Mouse (Mus musculus) heart, embryonic 15.5 days (tissue): ENCODE measurements at regions not wholly inside any gene's neighbourhood (a gene's known extent, or its start where the extent isn't known, plus 50 kb on each side); places are given as distances from the start of the nearest gene placed in this dataset.

ENCODE experiments used
- ATAC-seq: fragments of 200-750 bp; cut with Nextera tagmentation; replicated peaks from 2 replicates; pipeline ENCODE4 v1.8.0; 2017; ENCODE audit warnings: low read depth, moderate TSS enrichment; ENCODE audit not compliant: insufficient number of reproducible peaks, insufficient read depth, low FRiP score
- H3K27ac ChIP-seq: fragments of 300-500 bp; sonication (generic); 2 replicates; pipeline ENCODE4 v1.5.1; 2015; ENCODE audit warnings: mild to moderate bottlenecking, inconsistent platforms
- H3K27me3 ChIP-seq: fragments of 300-500 bp; sonication (generic); 2 replicates; pipeline ENCODE4 v1.6.1; 2015; ENCODE audit warnings: inconsistent platforms
- H3K36me3 ChIP-seq: fragments of 300-500 bp; sonication (generic); 2 replicates; pipeline ENCODE4 v1.6.1; 2015; ENCODE audit warnings: mild to moderate bottlenecking, inconsistent platforms
- H3K4me1 ChIP-seq: fragments of 300-500 bp; sonication (generic); replicated peaks from 2 replicates; pipeline ENCODE4 v1.6.1; 2015; ENCODE audit warnings: inconsistent platforms
- H3K4me2 ChIP-seq: fragments of 300-500 bp; sonication (generic); 2 replicates; pipeline ENCODE4 v1.6.1; 2015; ENCODE audit warnings: inconsistent platforms, mild to moderate bottlenecking, moderate library complexity
- H3K4me3 ChIP-seq: fragments of 300-500 bp; sonication (generic); 2 replicates; pipeline ENCODE4 v1.5.1; 2015; ENCODE audit warnings: mild to moderate bottlenecking, inconsistent platforms
- H3K9ac ChIP-seq: fragments of 300-500 bp; sonication (generic); 2 replicates; pipeline ENCODE4 v1.6.1; 2015; ENCODE audit warnings: mild to moderate bottlenecking, inconsistent platforms
- H3K9me3 ChIP-seq: fragments of 300-500 bp; sonication (generic); replicated peaks from 2 replicates; pipeline ENCODE4 v1.6.1; 2016; ENCODE audit warnings: inconsistent platforms
- WGBS: fragments of 180-500 bp; shearing (Covaris S2); methylation state at CpG from one replicate; pipeline ENCODE4 v1.1.7; 2015; ENCODE audit warnings: mixed read lengths; 5-methylcytosine and 5-hydroxymethylcytosine counted together

DNA sequence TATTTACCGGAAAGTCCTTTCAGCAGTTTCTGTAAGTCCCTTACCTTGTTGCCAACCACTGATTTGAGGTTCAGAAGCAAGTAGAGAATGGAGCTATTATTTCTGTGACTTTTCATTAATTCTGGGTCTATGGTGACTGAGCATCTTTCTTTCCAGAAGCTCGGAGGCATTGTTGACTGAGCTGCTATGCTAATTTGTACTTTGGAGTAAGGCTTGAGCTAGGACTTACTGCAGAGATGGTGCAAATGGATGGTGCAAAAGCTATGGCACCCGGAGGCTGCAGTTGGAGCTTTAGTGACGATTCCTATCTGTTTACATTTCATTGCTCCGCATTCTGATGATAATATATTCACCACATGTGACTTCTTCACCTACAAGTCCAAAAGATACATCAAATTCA is 266.2 kb downstream of the Spry2 start:
- no peak overlapping the region for H3K9ac ChIP-seq
- H3K4me3 ChIP-seq: no peak overlapping the region
- no peak for ATAC-seq
- 0 out of 2 replicates have a peak, but pooled peaks cover 2% of the 10 kb centered on the region for H3K4me1 ChIP-seq
- no peak overlapping the region for H3K27ac ChIP-seq
- H3K27me3 ChIP-seq: no peaks in the 10 kb centered on the region
- WGBS: 87% methylated on average over 5 of the region's 5 CpGs
- no peak overlapping the region for H3K4me2 ChIP-seq
- no peaks in the 10 kb centered on the region for H3K9me3 ChIP-seq
- no peaks in the 10 kb centered on the region for H3K36me3 ChIP-seq

DNA sequence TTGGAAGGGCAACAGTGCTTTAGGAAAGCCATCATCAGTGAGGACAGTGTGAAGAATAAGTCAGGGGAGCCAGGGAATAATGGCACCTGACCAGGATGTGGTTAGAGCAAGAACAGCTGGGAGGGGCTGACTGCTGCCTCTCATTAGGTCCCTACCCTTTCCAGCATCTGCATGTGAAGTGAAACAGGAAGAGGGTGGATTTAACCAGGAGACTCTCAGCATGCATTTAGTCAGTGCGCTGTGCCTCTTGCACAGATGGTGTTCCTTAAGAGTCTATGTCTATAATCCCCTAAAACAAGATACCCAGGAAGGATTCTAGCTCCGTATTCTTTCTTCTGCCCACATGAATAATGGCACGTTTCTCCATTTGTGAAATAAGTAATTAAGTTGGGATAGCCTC is 267.9 kb downstream of the Spry2 start:
- Histone ChIP-seq H3K9me3 (no peaks in the 10 kb centered on the region), H3K36me3 (no peaks in the 10 kb centered on the region), H3K27ac (no peak overlapping the region), H3K4me3 (no peak overlapping the region), H3K4me1 (0 out of 2 replicates have a peak, but pooled peaks cover 6% of the 10 kb centered on the region), H3K27me3 (no peaks in the 10 kb centered on the region), H3K9ac (no peak overlapping the region), H3K4me2 (no peak overlapping the region)
- ATAC-seq: no peak
- 78% methylated on average over 3 of the region's 3 CpGs for WGBS

DNA sequence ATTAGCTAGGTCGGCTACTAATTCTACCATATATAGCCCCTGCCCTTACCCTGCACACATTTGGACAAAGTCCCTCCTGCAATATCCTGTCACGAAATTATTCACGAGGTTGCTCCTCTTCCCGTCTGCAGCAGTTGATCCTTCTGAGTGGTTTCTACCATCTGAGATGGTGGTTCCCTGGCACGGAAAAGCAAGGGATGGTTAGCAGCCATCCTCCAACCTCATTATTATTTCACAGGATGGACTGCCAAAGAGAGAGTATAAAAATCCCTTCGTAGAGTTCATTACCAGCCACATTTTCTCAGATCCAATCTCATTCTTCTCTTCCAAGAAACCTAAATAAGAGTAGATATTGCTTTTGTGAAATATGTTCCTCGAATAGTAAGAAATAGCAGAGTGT is 272.2 kb downstream of the Spry2 start:
- no peak overlapping the region for H3K4me2 ChIP-seq
- H3K9ac ChIP-seq: no peak overlapping the region
- 0 out of 2 replicates have a peak, but pooled peaks cover 6% of the 10 kb centered on the region for H3K4me1 ChIP-seq
- no peaks in the 10 kb centered on the region for H3K27me3 ChIP-seq
- no peaks in the 10 kb centered on the region for H3K36me3 ChIP-seq
- WGBS: 78% methylated on average over 7 of the region's 7 CpGs
- no peak overlapping the region for H3K27ac ChIP-seq
- H3K4me3 ChIP-seq: no peak overlapping the region
- no peaks in the 10 kb centered on the region for H3K9me3 ChIP-seq
- no peak for ATAC-seq

DNA sequence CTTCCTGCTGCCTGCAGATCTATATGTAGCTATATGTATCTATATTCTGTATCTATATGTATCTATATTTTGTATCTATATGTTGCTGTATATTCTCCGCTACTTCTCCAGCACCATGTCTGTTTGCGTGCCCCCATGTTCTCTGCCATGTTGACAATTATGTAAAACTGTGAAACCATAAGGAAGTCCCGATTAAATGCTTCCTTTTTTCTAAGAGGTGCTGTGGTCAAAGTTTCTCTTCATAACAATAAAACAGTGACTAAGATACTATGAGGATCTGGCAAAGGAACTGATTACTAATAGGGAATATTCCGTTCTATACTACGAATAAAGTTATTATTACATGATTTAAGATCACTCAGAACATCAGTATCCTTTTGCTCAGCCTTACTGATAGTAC is 274.5 kb downstream of the Spry2 start:
- no peaks in the 10 kb centered on the region for H3K9me3 ChIP-seq
- no peaks in the 10 kb centered on the region for H3K36me3 ChIP-seq
- H3K4me2 ChIP-seq: no peak overlapping the region
- H3K9ac ChIP-seq: no peak overlapping the region
- 0 out of 2 replicates have a peak, but pooled peaks cover 6% of the 10 kb centered on the region for H3K4me1 ChIP-seq
- H3K27ac ChIP-seq: no peak overlapping the region
- no peak for ATAC-seq
- no peaks in the 10 kb centered on the region for H3K27me3 ChIP-seq
- H3K4me3 ChIP-seq: no peak overlapping the region
- WGBS: 91% methylated on average over 5 of the region's 5 CpGs

DNA sequence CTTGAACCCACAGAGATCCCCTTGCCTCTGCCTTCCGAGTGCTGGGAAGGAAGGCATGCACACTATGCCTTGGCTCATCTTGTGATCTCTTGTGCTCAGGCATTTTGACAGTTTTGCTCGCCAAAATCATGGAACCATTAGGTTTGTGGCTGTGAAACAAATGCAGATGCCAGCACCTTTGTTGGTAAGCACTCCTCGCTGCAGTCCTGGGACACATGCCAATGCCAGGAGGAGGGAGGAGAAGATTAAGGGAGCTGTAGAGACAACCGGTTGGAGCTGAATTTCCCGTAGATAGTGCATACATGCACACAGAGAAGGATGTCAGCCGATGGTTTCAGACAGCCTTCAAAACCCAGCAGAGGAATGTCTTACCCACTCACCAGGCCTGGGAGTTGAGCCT is 275.5 kb downstream of the Spry2 start:
- H3K4me1 ChIP-seq: 0 out of 2 replicates have a peak, but pooled peaks cover 6% of the 10 kb centered on the region
- H3K9me3 ChIP-seq: no peaks in the 10 kb centered on the region
- H3K27ac ChIP-seq: no peak overlapping the region
- no peaks in the 10 kb centered on the region for H3K27me3 ChIP-seq
- no peak overlapping the region for H3K4me2 ChIP-seq
- H3K4me3 ChIP-seq: no peak overlapping the region
- WGBS: 38% methylated on average over 6 of the region's 6 CpGs
- no peaks in the 10 kb centered on the region for H3K36me3 ChIP-seq
- no peak for ATAC-seq
- no peak overlapping the region for H3K9ac ChIP-seq

DNA sequence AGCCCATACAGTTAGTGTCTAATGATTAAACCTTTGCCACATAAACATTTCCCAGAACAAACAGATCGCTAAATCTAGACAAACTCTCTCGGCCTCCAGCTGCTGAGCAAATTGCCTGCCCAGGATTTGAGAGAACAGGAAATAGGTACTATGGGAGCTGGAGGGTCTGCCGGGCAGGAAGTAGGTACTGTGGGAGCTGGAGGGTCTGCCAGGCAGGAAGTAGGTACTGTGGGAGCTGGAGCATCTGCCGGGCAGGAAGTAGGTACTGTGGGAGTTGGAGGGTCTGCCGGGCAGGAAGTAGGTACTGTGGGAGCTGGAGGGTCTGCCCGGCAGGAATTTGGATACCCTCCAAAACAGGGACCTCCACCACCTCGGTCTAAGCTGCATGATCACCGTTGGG is 277.2 kb downstream of the Spry2 start:
- Histone ChIP-seq H3K36me3 (no peaks in the 10 kb centered on the region), H3K4me2 (no peak overlapping the region), H3K27ac (no peak overlapping the region), H3K27me3 (no peaks in the 10 kb centered on the region), H3K9ac (no peak overlapping the region), H3K4me1 (peaks cover 5% of the 10 kb centered on the region), H3K9me3 (no peaks in the 10 kb centered on the region), H3K4me3 (no peak overlapping the region)
- ATAC-seq: no peak
- WGBS: 65% methylated on average over 8 of the region's 8 CpGs

DNA sequence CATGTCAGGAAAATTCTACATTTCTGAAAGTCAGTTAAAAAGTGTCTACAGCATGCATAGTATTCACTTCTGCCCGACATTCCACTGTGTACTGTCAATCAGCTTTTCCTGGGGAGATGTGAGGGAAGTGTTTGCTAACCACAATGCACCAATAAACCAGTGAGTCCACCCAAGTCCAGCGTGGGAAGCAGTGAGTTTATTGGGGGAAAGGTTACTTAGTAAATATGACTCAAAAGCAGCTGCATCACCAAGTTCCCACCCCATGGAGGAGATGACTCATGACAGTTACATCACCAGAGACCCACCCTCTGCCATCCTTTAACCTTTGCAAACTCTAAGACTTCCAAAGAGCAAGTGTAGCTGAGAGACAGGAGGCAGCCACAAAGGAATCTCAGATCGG is 280.9 kb downstream of the Spry2 start:
- 56% methylated on average over 3 of the region's 3 CpGs for WGBS
- H3K4me2 ChIP-seq: no peak overlapping the region
- no peaks in the 10 kb centered on the region for H3K36me3 ChIP-seq
- no peak overlapping the region for H3K9ac ChIP-seq
- ATAC-seq: no peak
- peaks cover 8% of the 10 kb centered on the region for H3K4me1 ChIP-seq
- H3K27me3 ChIP-seq: no peaks in the 10 kb centered on the region
- no peaks in the 10 kb centered on the region for H3K9me3 ChIP-seq
- H3K27ac ChIP-seq: no peak overlapping the region
- H3K4me3 ChIP-seq: no peak overlapping the region

DNA sequence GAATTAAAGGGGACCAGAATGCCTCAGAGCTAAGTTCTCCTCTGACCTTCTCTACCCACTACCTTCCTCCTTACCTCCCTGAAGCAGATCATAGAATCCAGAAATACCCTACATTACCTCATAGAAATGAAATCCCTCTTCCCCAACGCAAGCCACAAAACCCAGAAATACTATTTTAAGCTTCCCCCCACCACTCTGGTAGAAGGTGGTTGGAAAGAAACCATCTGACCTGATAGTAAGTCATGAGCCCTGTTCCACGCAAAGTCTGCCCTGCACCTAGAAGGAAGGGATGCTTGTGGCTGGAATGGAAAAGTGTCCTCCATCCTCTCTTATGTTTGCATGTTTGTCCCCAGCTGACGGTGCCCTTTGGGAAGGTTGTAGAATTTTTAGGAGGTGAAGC is 283.8 kb downstream of the Spry2 start:
- no peak for ATAC-seq
- H3K4me2 ChIP-seq: no peak overlapping the region
- H3K36me3 ChIP-seq: no peaks in the 10 kb centered on the region
- no peak overlapping the region for H3K4me3 ChIP-seq
- H3K27me3 ChIP-seq: no peaks in the 10 kb centered on the region
- no peak overlapping the region for H3K27ac ChIP-seq
- peaks cover 8% of the 10 kb centered on the region for H3K4me1 ChIP-seq
- no peak overlapping the region for H3K9ac ChIP-seq
- no peaks in the 10 kb centered on the region for H3K9me3 ChIP-seq
- WGBS: 47% methylated on average over 3 of the region's 3 CpGs

DNA sequence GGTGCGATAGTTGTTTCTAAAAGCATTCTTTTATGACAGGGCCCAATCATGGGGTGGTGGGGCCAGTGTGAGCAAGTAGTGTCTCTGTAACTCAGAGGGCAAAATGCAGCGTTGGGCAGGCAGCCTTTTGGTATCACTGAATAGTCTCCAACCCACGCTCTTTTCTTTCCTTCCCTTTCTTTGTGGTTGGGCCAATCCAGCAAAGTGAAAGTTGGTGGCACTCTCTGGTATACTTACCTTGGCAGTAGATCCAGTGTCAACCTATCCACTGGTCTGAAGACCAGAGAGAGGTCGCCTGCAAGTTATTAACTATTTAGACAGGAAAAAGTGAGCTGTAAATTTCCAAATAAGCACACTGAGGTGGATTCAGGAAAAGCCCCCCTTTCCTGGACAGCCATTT is 287.8 kb downstream of the Spry2 start:
- 86% methylated on average over 4 of the region's 4 CpGs for WGBS
- H3K4me3 ChIP-seq: no peak overlapping the region
- H3K27ac ChIP-seq: no peak overlapping the region
- H3K9ac ChIP-seq: no peak overlapping the region
- no peak for ATAC-seq
- H3K4me1 ChIP-seq: peaks cover 4% of the 10 kb centered on the region; the same call in 1 of the 2 replicates
- no peaks in the 10 kb centered on the region for H3K9me3 ChIP-seq
- H3K27me3 ChIP-seq: no peaks in the 10 kb centered on the region
- no peaks in the 10 kb centered on the region for H3K36me3 ChIP-seq
- H3K4me2 ChIP-seq: no peak overlapping the region

DNA sequence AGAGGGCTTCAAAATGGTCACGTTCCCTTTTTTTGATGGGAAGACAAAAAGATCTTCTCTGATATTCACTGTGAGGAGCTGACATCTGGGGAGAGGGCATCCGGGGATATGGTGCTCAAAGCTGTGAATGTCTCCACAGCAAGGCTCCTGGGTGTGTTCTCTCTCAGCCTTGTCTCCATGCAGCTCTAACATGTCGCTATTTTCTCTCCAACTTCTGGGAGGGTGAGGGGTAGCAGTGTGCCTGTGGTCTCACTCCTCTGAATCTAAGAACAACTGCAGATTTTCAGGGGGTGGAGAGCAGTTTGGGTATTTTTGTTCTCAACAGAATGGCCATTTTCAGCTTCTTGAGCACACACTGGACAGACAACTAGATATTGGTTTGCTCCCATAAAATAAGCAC is 290.1 kb downstream of the Spry2 start:
- no peak overlapping the region for H3K9ac ChIP-seq
- no peak overlapping the region for H3K4me2 ChIP-seq
- H3K4me1 ChIP-seq: no peaks in the 10 kb centered on the region
- no peaks in the 10 kb centered on the region for H3K36me3 ChIP-seq
- H3K27ac ChIP-seq: no peak overlapping the region
- WGBS: 69% methylated on average over 3 of the region's 3 CpGs
- H3K27me3 ChIP-seq: no peaks in the 10 kb centered on the region
- no peak overlapping the region for H3K4me3 ChIP-seq
- no peak for ATAC-seq
- H3K9me3 ChIP-seq: no peaks in the 10 kb centered on the region

DNA sequence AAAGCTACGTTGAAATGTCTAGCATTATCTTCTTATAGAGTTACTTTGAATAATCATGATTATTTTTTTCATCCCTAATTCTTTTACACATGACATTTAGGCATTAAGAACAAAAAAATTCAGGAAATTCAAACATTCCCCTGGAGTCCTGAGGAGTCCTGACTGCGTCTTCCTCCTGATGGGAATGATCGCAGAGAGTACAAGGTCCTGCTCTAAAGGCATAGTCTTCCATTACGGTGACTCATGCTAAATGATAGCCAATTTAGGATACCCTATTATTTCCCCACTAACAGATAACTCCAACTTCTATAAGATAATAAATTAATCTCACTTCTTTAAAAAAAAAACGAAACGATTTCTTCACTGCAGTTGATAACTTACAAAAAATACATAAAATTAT is 292.2 kb downstream of the Spry2 start:
- 77% methylated on average over 6 of the region's 6 CpGs for WGBS
- Histone ChIP-seq H3K27me3 (no peaks in the 10 kb centered on the region), H3K9me3 (no peaks in the 10 kb centered on the region), H3K4me1 (no peaks in the 10 kb centered on the region), H3K4me3 (no peak overlapping the region), H3K27ac (no peak overlapping the region), H3K9ac (no peak overlapping the region), H3K36me3 (no peaks in the 10 kb centered on the region), H3K4me2 (no peak overlapping the region)
- ATAC-seq: no peak

DNA sequence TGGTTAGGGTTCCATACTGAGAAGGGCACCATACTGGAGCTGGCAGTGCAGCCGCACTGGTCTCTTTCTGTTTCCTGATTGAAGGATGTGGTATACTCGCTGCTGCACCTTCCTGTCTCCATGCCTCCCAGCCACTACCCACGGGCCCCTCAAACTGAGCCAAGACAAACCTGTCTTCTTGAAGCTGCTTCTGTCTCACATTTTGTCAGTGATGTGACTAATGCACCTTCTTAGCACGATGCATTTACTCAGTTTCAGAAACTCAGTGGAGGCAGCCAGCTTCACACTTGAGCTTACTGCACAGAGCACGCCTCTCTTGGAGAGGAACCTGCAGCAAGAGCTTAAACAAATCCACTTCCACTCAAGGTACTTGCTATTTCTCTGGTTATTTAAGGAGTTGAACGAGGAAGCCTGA is 293.6 kb downstream of the Spry2 start:
- H3K27me3 ChIP-seq: no peaks in the 10 kb centered on the region
- no peak overlapping the region for H3K4me3 ChIP-seq
- H3K9me3 ChIP-seq: no peaks in the 10 kb centered on the region
- H3K4me1 ChIP-seq: no peaks in the 10 kb centered on the region
- H3K36me3 ChIP-seq: no peaks in the 10 kb centered on the region
- ATAC-seq: no peak
- no peak overlapping the region for H3K9ac ChIP-seq
- 65% methylated on average over 6 of the region's 6 CpGs for WGBS
- no peak overlapping the region for H3K4me2 ChIP-seq
- no peak overlapping the region for H3K27ac ChIP-seq
